Mouse (Mus musculus) spleen, adult 2 months (tissue): ENCODE measurements around the gene Gm10801. TPM values are rescaled to one million over a fixed set of nuclear protein-coding genes. Genes with fewer than 3 reads are reported as not detected.
"Not testable (repeated sequence)": the region's sequence is repeated elsewhere in the genome, so short reads cannot be mapped to it uniquely, and the experiment has no call there.

Source experiments
- DNase-seq, 2 experiments: peaks; one replicate each; pipeline versions ENCODE4 v3.0.0 to v3.0.0-alpha.2; 2012 to 2021; ENCODE audit warnings: low spot score in 2 of 2, low read depth in 1 of 2
- H3K27ac ChIP-seq: fragments of 200-500 bp; 2 replicates; pipeline ENCODE4 v1.5.1; 2012; ENCODE audit warnings: low read length, inconsistent platforms; ENCODE audit not compliant: insufficient read depth
- H3K27me3 ChIP-seq: fragments of 200-500 bp; 2 replicates; pipeline ENCODE4 v1.6.1; 2012; ENCODE audit warnings: mild to moderate bottlenecking, moderate library complexity, low read length, inconsistent platforms; ENCODE audit not compliant: control insufficient read depth, insufficient read depth
- H3K36me3 ChIP-seq: fragments of 200-500 bp; 2 replicates; pipeline ENCODE4 v1.6.1; 2012; ENCODE audit warnings: mild to moderate bottlenecking, low read length, inconsistent platforms; ENCODE audit not compliant: control insufficient read depth, insufficient read depth
- H3K4me1 ChIP-seq: fragments of 200-500 bp; 2 replicates; pipeline ENCODE4 v1.6.1; 2011; ENCODE audit warnings: inconsistent platforms; ENCODE audit not compliant: control insufficient read depth, insufficient read depth, insufficient read length
- H3K4me3 ChIP-seq: fragments of 200-500 bp; 2 replicates; pipeline ENCODE4 v1.5.1; 2011; ENCODE audit warnings: mild to moderate bottlenecking, inconsistent platforms; ENCODE audit not compliant: insufficient read depth, insufficient read length; ENCODE audit errors: extremely low read depth
- CTCF ChIP-seq: fragments of 200-500 bp; IDR thresholded peaks from 2 replicates; pipeline ENCODE4 v1.5.1; 2011; ENCODE audit warnings: mild to moderate bottlenecking, inconsistent platforms; ENCODE audit not compliant: insufficient read depth, insufficient read length, insufficient replicate concordance; ENCODE audit errors: extremely low read depth
- POLR2A ChIP-seq: fragments of 200-500 bp; IDR thresholded peaks from 2 replicates; pipeline ENCODE4 v1.6.1; 2011; ENCODE audit warnings: low read depth, low read length, inconsistent platforms
- WGBS: fragments of 180-500 bp; shearing (Covaris S2); methylation state at CpG from one replicate; pipeline ENCODE4 v1.1.7; 2018; 5-methylcytosine and 5-hydroxymethylcytosine counted together
- polyA plus RNA-seq: library from polyadenylated mRNA; depleted of rRNA; stranded (reverse); fragments of >200 nt; gene quantifications from 2 replicates; pipeline ENCODE4 v1.2.3, GENCODE M21; 2012; rRNA removed

Gm10801 gene
- not detected in 2 replicates for polyA plus RNA-seq

DNA sequence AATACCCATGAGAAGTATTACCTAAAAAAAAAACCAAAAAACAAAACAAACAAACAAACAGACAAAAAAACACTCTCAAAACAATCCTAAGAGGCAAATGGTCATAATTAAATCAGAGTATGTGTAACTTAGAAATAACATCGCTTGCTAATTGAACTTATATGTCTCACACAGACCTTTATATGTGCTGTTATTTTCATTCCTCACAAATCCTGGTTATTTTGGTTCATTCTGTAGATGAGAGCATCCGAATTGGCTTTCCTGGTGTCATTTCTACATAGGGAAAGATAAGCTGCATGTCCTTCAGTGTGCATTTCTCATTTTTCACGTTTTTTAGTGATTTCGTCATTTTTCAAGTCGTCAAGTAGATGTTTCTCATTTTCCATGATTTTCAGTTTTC, at the start of gene Gm10801:
Gene Gm10801, plus strand, starts transcription at position 301 of the 400 bp plus-strand sequence.
- not testable (repeated sequence) for DNase-seq, H3K27me3 ChIP-seq, H3K4me1 ChIP-seq, H3K27ac ChIP-seq, H3K4me3 ChIP-seq, H3K36me3 ChIP-seq
- 84% methylated on average over 5 of the region's 5 CpGs for WGBS

DNA sequence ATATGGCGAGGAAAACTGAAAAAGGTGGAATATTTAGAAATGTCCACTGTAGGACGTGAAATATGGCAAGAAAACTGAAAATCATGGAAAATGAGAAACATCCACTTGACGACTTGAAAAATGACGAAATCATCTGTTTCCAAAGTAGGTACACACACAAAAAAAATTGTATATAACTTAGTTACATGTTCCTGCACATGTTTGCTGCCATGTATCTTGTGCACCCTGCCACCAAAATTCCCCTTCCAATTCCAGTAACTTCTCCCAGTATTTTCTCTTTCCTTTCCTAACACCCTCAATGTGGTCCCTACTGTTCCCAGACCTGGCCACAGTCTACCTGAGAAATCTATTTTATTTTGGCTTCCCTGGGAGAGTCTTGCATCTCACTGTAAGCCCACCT, 5.2 kb downstream of the Gm10801 start, which contains the start of gene Gm10800:
Gene Gm10800, minus strand, starts transcription at position 101 of the 400 bp plus-strand sequence.
- H3K27ac ChIP-seq, H3K4me3 ChIP-seq, H3K36me3 ChIP-seq, DNase-seq, H3K4me1 ChIP-seq, H3K27me3 ChIP-seq: not testable (repeated sequence)
- 83% methylated on average over 4 of the region's 4 CpGs for WGBS

DNA sequence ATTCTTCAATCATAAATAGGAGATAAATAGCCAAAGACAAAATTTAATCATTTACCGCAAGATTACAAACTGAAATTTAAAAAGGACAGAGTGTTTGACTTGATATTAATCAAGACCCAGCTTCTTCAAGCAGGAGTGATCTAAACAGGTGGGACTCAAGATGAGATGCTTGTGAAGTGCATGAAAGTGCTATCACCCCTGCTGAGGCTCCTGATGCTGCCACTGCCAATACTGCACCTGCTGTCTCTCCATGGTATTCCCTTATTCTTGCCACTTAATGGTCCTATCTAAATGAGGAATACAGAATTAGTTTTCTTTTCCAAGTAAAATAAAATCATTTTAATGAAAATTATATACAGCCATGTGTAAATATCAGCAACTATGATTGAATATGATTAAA, 35.5 kb downstream of the Gm10801 start:
- no peak for DNase-seq
- Histone ChIP-seq H3K27ac (no peak overlapping the region), H3K27me3 (no peaks in the 10 kb centered on the region), H3K36me3 (no peaks in the 10 kb centered on the region), H3K4me1 (no peaks in the 10 kb centered on the region), H3K4me3 (no peak overlapping the region)
- WGBS = 93% methylated on average over 1 of the region's 1 CpGs
- TF ChIP-seq POLR2A (no peak), CTCF (no peak)

Other genes starting within 250 kb of the Gm10801 start
- gene Gm10800, start 5.1 kb downstream of the Gm10801 start, polyA plus RNA-seq = not detected in 2 replicates